Mouse (Mus musculus) liver, adult (tissue): Measurements from ENCODE around the gene Mrgprh.

Experiments used
- GATA4 ChIP-seq: IDR thresholded peaks from 2 replicates; pipeline ENCODE4 v1.6.1; 2014; ENCODE audit warnings: mild to moderate bottlenecking, low read length; ENCODE audit not compliant: insufficient replicate concordance

Gene Mrgprh

DNA sequence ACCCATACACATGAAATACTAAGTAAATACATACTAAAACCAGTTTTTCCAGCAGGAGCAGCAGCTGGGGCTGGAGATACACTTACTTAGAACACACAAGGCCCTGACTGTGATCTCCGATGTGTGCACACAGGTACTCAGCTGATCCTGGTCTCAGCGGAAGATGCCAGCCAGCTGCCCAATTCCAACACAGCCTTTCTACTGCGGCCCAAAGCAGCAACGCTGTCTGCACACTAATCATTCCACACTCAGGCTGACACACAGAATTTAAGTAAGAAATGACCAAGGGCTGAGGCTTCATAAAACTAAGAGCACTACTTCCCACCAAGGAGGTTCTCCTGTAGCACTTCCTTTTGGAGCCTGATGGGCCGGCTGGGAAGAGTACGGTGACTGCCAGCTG lies 26.5 kb downstream of the Mrgprh start:
- no peak for TF ChIP-seq GATA4

DNA sequence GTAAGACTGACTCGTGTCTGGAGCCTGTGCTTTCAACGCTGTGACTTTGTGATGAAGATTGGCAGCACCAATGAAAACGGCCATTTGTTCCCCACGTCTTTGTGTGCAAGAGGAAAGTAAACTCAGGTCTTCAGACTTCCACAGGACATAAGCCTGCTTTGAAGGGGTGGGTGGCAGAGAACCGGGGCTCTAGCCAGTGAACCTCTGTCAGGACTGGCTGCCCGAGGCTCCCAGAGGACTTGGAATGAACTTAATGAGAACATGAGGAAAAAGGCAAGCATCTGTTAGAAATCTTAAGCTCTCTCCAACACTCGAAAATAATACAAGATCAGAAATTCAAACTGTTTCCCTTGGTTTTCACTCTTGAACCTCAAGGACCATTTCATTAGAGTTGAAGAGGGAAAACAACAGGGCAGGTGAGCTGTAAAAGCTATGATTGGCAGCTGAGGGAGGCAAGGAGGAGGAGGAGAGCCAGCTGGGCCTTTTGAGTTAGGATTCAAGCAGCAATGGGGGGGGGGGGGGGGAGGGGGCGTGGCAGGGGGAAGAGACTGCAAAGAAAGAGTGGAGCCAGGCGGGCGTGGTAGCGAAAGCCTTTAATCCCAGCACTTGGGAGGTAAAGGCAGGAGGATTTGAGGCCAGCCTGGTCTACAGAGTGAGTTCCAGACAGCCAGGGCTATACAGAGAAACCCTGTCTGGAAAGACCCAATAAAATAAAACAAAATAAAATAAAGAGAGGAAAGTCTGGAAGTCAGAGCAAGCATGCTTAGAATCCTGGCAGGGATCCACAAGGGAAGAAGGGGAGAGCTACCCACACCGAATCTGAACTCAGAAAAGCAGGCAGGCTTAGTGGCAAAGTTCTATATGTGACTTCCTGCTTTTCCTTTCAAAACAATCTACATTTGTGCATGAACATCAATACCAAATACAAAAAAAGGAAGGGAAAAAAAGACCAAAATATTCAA lies 27.8 kb downstream of the Mrgprh start:
- TF ChIP-seq GATA4 = no peak

DNA sequence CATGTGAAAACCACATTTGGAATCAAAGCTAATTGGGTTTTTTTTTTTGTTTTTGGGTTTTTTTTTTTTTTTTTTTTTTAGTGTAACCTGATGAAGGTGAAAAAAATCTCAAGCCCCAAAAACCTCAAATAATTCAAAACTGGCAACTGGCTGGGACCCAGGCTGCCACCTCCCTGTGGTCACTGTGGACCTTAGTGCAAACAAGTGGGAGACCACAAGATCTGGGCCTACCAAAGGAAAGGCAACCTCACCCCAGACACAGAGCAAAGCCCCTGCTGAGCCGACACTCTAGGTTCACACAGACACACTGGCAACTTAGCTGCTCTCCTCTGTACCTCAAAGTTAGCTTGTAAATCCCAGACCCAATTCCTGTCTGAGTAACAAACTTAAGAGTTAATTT lies 28.5 kb downstream of the Mrgprh start:
- TF ChIP-seq GATA4 = no peak

DNA sequence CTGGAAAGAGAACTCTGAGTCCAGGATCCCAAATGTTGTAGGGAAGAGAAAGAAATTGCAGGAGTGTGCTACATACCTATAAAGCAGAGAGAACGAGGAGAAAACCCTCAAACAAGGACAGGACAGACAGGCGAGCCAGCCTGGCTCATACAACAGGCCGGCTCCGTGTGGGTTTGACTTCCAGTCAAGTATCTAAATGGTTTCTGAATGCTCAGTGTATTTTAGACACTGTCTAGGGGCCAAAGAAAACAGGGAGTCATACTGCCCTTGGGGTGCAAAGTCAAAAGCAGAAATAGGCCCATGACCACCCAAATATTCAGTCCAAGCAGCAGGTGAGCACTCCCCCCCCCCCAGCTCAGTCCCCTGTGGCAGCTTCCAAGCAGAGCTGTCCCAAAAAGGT lies 30.0 kb downstream of the Mrgprh start:
- TF ChIP-seq GATA4 = no peak

DNA sequence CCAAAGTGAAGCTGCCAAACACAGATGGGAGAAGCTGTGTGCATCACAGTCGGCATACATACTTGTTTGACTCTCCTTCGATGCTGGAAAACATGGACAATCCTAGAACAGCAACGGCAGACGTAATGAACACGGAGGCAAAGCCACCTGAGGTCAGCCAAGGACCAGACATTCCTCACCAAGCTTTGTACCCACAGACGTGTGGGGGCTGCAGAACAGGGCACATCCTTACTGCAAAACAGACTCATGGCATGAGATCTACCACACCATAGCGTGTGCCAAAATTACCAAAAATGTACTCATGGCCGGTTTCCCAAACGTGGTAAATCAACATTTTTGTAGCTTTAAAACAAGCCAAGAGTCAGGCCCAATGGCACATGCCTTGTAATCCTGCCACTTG lies 30.6 kb downstream of the Mrgprh start:
- no peak for TF ChIP-seq GATA4

DNA sequence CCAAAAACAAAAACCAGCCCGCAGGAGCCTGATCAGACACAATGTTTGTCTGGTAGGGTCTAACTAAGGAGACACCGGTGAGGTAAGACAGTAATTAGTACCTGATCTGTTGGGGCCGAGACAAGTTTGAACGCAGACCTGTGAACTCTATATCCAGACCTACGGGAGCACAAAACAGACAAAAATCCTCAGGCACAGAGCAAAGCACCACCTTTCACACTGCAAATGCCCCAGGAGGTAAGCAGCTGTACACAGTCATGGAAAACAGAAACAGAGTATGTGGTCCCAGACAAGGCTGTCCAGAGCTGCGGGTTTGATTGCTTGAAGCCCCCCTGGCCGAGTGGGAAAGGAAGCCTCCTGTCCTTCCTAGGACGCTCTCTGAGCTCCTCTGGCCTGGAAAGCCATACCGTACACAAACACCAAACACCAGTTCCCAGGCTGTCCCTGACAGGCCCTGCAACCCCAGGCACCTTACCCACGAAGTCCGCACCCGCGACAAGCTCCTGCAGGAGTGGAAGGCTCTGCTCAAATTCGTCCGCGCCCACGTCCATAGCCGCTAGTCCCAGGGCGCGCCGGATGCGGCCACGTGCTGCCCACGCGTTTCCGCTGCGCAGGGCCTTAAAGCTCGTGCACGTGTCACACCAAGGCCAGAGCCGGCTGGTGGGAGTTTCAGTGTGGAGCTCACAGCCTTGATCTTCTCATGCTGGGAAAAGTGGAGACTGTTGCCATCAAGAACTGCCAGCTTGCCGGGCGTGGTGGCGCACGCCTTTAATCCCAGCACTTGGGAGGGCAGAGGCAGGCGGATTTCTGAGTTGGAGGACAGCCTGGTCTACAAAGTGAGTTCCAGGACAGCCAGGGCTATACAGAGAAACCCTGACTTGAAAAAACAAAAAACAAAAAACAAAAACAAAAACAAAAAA lies 33.8 kb downstream of the Mrgprh start, which contains the start of gene Pnldc1:
TSS of gene Pnldc1 (minus strand) at position 870 of the 920 bp plus-strand sequence.
- TF ChIP-seq GATA4 = no peak

DNA sequence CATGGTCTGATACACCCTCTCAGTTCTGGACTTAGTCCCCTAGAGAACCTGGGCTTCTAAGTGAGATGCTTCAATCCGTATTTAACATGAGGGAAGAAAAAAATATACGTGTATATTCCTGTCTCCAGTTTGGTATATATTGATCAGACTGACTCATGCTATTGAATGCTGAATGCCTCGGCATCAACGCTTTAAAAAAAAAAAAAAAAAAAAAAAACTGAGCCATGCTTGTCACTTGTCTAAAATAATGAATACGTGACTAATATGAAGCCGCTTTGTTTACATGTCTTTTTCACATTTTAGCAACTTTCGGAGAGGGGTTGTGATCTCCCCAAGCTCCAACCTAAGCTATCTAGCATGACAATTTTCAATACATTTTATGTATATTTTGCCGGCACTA lies 34.6 kb downstream of the Mrgprh start:
- TF ChIP-seq GATA4 = no peak

DNA sequence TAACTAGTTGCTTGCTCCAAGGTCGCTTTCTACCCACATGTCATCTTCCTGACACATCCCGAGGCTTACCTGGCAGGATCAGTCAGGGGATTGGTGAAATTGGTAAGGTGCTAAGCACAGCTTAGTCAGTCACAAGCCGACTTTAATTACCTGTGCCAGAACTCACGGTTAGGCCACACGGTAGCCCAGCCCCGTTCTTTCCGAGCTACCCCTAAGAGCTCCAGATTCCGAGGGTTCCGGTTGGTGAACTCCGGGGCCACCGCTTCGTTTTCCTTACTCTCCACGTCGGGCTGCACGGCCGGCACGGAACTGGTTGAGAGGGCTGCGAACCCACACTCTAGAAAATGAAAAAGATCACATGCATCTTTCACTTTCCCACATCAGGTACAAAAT lies 39.6 kb downstream of the Mrgprh start, which contains the start of gene Tcp1:
TSS of gene Tcp1 (plus strand) at position 214 of the 393 bp plus-strand sequence.
- TF ChIP-seq GATA4 = no peak

DNA sequence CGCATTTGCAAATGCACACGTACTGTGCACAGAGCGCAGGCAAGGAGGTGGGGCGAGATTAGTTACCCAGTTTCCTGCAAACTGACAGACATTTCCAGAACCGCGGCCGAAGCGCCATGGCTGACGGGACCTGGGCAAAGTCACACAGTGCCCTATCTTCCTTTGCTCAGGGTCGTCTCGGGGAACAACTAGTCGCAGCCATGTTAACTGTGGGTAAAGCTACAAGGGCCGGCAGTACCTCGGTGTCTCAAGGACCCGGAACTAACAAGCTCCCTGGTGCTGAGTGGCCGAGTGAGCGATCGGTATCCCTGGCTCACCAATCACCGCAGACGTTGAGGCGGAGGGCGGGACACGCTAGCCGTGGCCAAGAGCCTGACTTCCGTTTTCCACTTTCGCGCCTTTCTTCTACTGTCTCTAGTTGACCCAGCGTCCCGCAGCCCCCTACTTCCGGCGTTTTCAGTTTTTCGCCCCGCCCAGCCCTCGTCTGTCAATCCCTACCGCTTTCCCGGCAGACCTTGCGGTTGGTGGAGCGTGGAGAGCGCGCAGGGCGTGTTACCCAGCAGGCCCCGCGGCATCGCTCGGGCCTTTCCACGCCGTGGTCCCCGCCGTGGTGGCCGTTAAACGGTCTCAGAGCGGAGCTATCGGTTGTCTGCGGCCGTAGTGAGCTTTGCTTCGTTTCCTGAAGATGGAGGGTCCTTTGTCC lies 40.2 kb downstream of the Mrgprh start, which contains the start of gene Mrpl18:
TSS of gene Mrpl18 (minus strand) at position 465 of the 703 bp plus-strand sequence.
- no peak for TF ChIP-seq GATA4

DNA sequence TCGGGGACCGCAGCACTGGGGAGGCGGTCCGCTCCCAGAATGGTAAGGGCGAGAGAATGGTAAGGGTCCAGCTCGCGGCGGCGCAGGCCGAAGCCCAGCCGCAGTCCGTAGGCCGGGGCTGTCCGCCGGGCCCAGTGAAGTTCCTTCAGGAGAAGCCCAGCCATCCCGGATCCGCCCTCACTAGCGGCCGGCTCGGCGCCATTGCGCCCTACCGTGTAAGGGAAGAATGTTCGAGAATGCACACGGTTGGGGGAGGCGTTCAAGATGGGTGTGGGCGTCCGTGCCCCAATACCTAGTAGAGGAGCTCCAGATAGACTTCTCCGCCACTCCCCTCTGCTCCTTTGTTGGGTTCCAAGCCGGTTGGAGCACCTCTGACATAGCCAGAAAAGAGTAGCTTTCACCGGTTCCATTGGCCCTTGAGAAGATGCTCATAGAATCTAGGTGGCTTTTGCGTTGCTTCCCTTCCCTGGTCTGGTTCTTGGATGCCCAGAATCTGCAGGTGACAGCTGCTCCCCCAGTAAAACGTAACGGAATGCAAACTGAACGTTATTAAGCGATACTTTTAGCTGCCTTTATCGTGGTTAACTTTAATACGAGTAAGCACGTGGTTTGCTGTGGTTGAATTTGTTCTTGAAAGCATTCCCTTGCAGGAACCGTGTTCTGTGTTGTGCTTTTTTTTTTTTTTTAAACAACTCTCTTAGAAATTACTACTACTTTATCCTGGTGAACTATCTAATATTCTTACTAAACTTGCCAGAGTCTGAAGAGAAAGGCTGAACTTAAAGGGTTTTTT lies 41.0 kb downstream of the Mrgprh start:
- no peak for TF ChIP-seq GATA4

DNA sequence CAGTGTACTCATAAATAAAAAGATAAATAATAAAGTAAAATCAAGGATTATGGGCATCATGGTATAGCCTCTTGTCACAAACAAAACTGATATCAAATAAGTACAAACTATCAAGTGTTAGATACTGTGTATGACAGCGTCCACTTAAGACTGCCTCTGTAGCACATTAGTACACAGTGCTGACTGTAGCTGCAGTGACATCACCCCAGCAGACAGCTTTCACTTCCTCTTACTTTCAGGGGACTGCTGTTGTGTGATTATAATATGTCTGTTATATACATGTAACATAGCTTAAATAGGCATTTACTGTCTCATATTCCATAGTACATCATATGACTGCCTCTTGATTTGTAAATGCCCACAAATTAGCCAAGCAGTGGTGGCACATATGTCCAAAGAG lies 45.2 kb downstream of the Mrgprh start:
- TF ChIP-seq GATA4 = no peak

DNA sequence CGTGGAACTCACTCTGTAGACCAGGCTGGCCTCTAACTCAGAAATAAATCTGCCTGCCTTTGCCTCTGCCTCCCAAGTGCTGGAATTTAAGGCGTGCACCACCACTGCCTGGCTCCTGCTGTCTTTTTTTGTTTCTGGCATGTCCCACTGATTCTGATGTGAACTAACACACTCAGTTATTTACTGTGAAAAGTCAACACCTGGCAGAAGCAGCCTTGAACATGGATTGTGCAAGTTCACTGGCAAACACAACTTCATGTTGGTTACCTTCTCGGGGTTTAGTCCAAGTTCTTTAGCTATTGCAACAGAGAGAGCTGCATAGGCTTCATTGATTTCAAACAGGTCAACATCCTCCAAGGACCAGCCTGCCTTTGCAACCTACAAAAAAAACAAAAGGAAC lies 49.2 kb downstream of the Mrgprh start:
- no peak for TF ChIP-seq GATA4

DNA sequence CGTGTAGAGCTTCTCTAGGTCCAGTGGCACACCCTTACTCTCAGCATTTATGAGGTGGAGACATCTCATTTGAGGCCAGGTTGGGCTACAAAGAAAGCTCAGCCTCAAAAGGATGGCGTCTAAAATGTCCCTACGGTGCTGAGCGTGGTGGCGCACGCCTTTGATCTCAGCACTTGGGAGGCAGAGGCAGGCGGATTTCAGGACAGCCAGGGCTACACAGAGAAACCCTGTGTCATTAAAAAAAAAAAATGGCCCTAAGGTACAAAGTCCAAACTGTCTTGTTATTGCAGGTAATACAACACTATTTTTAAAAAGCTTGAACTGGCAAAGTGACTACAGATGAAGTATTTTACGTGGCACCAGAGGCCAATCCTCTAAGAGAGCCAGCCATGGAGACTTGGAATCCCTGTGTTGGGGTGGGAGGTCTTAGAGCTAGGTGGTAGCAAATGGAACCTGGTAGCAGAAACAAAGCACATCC lies 49.9 kb downstream of the Mrgprh start:
- no peak for TF ChIP-seq GATA4
